Mouse (Mus musculus): Measurements from ENCODE around the gene Fndc11.

GRCm38 (mm10) chr2:181219538-181220216 lies at the start of gene Fndc11:
- TF ChIP-seq CTCF (IDR thresholded peaks at IDR 0.05; ENCODE audit: extremely low read depth, insufficient read depth, low read length) = no peak
- TF ChIP-seq POLR2A (IDR thresholded peaks at IDR 0.05; ENCODE audit: extremely low read depth, insufficient read depth, low read length) = no peak
